Mouse (Mus musculus): ENCODE measurements around the gene Epyc. TPM values are rescaled to one million over a fixed set of nuclear protein-coding genes. Genes with fewer than 3 reads are reported as not detected.

Gene Epyc
- polyA plus RNA-seq, 1 experiment from 2014 or later = 0.31 TPM

DNA sequence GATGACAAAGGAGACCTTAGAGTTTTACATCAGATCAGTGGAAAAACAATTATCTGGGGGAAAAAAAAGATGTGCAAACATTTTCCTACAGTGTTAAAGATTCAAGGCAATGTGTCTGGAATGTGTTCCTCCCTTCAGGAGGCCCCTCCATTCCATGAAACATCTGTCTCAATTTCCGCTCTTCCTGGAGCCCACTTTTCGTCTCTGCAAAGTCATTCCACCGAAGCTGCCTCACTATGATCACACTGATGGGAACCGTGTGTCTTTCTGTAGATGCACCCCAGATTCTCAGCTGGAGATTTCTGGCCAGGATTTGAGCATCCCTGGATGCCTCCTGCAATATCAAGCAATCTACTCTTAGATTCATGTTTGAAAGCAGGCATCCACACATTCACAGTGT, 24.8 kb downstream of the Epyc start:
- Histone ChIP-seq H3K4me2 (replicated peaks) (no peak overlapping the region), H3K4me3 (no peak overlapping the region), H3K9ac (replicated peaks) (no peak overlapping the region), H3K27ac (replicated peaks) (no peak overlapping the region), H3K9me3 (no peaks in the 10 kb centered on the region), H3K36me3 (no peaks in the 10 kb centered on the region), H3K27me3 (no peaks in the 10 kb centered on the region), H3K4me1 (no peaks in the 10 kb centered on the region)
- no peak for ATAC-seq (replicated peaks)
- 47% methylated on average over 4 of the region's 4 CpGs for WGBS

DNA sequence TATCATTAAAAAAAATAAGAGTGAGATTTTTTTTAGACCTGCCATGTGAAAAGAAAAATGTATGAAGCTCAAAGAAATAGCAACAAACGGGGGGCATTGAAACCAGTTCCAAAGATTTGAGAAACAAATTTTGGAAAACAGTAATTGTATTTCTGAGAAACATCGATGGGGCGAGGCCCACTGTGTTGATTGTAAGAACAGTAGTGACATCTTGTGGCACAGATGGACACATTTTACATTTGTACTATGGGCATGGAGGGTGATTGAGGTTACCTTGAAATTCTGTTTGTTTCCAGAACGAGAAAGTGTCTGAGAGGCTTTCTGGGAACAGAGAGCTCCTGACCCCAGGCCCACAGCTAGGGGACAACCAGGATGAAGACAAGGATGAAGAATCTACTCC, 26.3 kb downstream of the Epyc start:
- Histone ChIP-seq H3K9me3 (no peaks in the 10 kb centered on the region), H3K27ac (replicated peaks) (no peak overlapping the region), H3K9ac (replicated peaks) (no peak overlapping the region), H3K27me3 (no peaks in the 10 kb centered on the region), H3K4me2 (replicated peaks) (no peak overlapping the region), H3K36me3 (no peaks in the 10 kb centered on the region), H3K4me3 (no peak overlapping the region), H3K4me1 (no peaks in the 10 kb centered on the region)
- ATAC-seq (replicated peaks) = no peak
- 68% methylated on average over 4 of the region's 4 CpGs for WGBS

DNA sequence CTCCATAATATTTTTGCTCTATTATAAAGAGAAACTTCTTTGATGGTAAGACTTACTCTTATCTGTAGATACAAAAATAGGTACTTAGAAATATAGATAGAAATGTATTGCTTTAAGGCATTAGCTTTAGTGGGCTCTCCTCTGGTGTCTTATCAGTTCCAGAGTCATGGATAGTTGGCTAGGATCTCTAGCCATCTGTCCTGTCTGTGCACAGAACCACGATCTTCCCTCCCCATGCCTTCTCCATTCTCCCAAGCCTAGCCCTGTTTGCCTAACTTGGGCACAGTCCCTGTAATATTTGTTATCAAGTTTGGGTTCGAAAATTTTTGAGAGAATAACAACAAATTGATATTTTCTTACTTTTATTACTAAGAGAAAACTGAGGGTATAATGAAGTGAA, 29.4 kb downstream of the Epyc start:
- 78% methylated on average over 2 of the region's 2 CpGs for WGBS
- Histone ChIP-seq H3K4me1 (no peaks in the 10 kb centered on the region), H3K36me3 (no peaks in the 10 kb centered on the region), H3K9ac (replicated peaks) (no peak overlapping the region), H3K27me3 (no peaks in the 10 kb centered on the region), H3K9me3 (no peaks in the 10 kb centered on the region), H3K4me3 (no peak overlapping the region), H3K27ac (replicated peaks) (no peak overlapping the region), H3K4me2 (replicated peaks) (no peak overlapping the region)
- no peak for ATAC-seq (replicated peaks)

DNA sequence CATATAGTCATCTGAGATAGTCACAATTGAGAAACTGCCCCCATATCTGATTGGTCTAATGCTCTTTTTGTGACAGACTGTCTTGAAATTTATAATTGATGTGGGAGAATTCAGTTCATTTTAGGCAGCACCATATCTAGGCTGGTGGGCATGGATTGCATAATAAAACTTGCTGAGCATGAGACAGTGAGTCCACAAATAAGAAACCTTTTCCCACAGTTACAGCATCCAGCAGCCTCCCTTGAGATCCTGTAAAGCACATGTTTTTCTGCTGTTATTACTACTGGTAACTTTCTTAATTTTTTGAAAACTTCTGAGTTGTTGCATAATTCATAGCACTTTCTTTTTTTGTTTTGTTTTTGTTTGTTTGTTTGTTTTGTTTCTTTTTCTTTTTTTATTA, 39.1 kb downstream of the Epyc start:
- H3K4me1 ChIP-seq = no peaks in the 10 kb centered on the region
- no peaks in the 10 kb centered on the region for H3K27me3 ChIP-seq
- no peak overlapping the region for H3K4me2 ChIP-seq (replicated peaks)
- H3K27ac ChIP-seq (replicated peaks) = no peak overlapping the region
- no peak for ATAC-seq (replicated peaks)
- no peak overlapping the region for H3K9ac ChIP-seq (replicated peaks)
- no peak overlapping the region for H3K4me3 ChIP-seq
- H3K9me3 ChIP-seq = no peaks in the 10 kb centered on the region
- H3K36me3 ChIP-seq = no peaks in the 10 kb centered on the region

DNA sequence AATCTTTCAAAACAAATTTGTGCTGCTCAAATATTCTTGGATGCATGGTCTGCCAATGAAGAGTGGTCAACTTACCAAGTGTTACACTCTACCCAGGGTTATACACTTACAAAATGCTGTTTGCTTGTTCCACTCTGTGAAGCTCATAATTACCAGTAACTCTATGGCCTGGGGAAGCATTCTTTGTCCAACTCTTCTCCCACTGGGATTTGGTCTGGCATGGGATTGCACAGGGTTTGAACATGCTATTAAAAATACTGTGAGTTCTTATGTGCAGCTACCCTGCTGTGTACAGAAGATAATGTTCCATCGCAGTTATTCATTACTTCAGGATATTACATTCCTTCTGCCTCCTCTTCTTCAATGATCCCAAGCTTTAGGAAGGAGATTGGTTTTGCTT, 43.3 kb downstream of the Epyc start:
- no peak for ATAC-seq (replicated peaks)
- no peak overlapping the region for H3K27ac ChIP-seq (replicated peaks)
- no peak overlapping the region for H3K4me3 ChIP-seq
- WGBS = 91% methylated on average over 1 of the region's 1 CpGs
- H3K4me2 ChIP-seq (replicated peaks) = no peak overlapping the region
- no peaks in the 10 kb centered on the region for H3K9me3 ChIP-seq
- H3K27me3 ChIP-seq = no peaks in the 10 kb centered on the region
- H3K4me1 ChIP-seq = no peaks in the 10 kb centered on the region
- no peak overlapping the region for H3K9ac ChIP-seq (replicated peaks)
- H3K36me3 ChIP-seq = no peaks in the 10 kb centered on the region

DNA sequence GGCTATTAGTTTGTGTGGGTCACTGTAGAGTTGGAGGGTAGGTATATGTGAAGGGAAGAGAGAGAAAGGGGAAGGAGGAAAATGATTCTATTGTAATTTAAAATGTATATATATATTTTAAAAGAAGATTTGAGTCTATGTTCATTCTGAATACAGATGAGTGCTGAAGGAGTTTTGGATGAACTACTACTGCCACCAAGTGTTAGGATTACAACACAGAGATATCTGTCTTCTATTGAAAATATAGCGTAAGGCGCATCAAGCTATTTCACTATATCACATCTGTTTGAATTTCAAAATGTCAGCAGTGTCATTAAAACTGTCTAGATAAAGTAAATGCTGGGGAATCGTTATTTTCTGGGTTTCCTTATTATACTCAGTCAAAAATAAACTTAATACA, 45.6 kb downstream of the Epyc start:
- Histone ChIP-seq H3K27ac (replicated peaks) (no peak overlapping the region), H3K9me3 (no peaks in the 10 kb centered on the region), H3K9ac (replicated peaks) (no peak overlapping the region), H3K36me3 (no peaks in the 10 kb centered on the region), H3K4me1 (no peaks in the 10 kb centered on the region), H3K4me3 (no peak overlapping the region), H3K4me2 (replicated peaks) (no peak overlapping the region), H3K27me3 (no peaks in the 10 kb centered on the region)
- no peak; the same call in 1 of the 2 replicates for ATAC-seq (replicated peaks)
- 78% methylated on average over 3 of the region's 3 CpGs for WGBS

DNA sequence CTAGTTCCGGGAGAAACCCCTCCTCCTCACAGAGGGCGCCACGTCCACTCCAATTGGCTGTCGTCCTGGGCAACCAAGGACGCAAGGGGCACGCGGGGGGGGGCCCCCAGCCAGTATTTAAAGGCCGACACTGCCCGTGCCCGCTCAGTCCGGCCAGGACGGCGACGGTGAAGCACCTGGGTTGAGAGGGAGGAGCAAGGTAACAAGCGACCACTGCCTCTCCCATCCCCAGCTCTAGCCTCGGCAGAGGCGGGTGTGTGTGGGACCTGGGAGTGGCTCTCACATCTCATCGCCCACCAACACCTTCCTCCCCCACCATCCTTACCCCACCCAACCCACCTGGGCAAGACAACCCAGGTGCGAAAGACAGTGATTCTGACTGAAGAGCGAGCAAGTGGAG, 49.0 kb downstream of the Epyc start, which contains the start of gene Ccer1:
TSS of gene Ccer1 (plus strand) at position 147 of the 400 bp plus-strand sequence.
- no peak within 1 kb of the TSS for H3K4me2 ChIP-seq (replicated peaks)
- no peak within 1 kb of the TSS for H3K27ac ChIP-seq (replicated peaks)
- H3K36me3 ChIP-seq = no peaks in the 10 kb centered on the region
- H3K9me3 ChIP-seq = no peaks in the 10 kb centered on the region
- 79% methylated on average over 20 of the region's 20 CpGs for WGBS
- no peak for ATAC-seq (replicated peaks)
- no peaks in the 10 kb centered on the region for H3K27me3 ChIP-seq
- no peak within 1 kb of the TSS for H3K9ac ChIP-seq (replicated peaks)
- no peaks in the 10 kb centered on the region for H3K4me1 ChIP-seq
- H3K4me3 ChIP-seq = no peak within 1 kb of the TSS

DNA sequence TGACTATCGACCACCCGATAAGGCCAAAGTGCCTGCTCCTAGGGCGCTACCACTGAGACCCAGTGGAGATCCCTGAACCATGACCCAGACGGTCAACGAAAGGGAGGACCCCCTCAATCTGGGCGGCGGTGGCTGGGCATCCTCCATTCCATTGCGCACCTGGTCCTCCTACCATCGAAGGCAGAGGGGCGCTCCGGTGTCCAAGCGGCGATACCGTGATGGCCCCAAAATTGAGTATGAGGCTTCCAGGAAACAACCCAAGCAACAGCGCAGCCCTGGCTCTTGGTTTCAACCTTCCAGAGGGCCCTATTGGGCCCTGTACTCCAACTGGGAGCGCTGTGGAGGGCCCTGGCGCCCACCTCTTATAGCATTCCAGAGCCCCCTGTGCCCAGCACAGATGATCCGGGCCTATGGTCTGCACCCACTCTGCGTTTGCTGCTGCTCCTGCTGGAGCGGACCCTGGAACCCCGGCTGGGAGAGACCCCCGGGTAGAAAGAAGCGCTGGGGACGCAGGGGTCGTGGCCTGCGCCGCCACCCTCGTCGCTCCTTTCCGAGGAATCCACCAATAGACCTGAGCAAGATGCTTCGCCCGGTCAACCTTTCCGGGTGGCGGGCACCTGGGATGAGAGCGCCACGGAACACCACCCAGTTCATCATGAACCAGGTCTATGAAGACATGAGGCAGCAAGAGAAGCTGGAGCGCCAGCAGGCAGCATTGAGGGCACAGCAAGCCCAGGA, 49.7 kb downstream of the Epyc start:
- 94% methylated on average over 37 of the region's 37 CpGs for WGBS

DNA sequence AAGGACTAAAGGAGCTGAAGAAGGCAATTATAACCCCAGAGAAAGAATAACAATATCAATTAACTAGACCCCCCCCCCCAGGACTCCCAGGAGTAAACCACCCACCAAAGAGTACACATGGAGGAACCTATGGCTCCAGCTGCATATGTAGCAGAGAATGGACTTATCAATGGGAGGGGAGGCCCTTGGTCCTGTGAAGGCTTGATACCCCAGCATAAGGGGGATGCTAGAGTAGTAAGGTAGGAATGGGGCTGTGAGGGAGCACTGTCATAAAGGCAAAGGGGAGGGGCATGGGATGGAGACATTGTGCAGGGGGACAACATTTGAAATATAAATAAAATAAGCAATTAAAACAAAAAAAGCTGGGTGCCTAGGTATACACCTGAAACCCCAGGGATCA, 58.5 kb downstream of the Epyc start:
- Histone ChIP-seq H3K9ac (replicated peaks) (no peak overlapping the region), H3K27ac (replicated peaks) (no peak overlapping the region), H3K9me3 (no peaks in the 10 kb centered on the region), H3K36me3 (no peaks in the 10 kb centered on the region), H3K27me3 (no peaks in the 10 kb centered on the region), H3K4me2 (replicated peaks) (no peak overlapping the region), H3K4me1 (no peaks in the 10 kb centered on the region), H3K4me3 (no peak overlapping the region)
- ATAC-seq (replicated peaks) = no peak

More for the DNA sequence above, 49.7 kb downstream of the Epyc start:
- H3K27me3 ChIP-seq = no peaks in the 10 kb centered on the region
- ATAC-seq (replicated peaks) = no peak
- no peak overlapping the region for H3K4me3 ChIP-seq
- no peak overlapping the region for H3K27ac ChIP-seq (replicated peaks)
- H3K36me3 ChIP-seq = no peaks in the 10 kb centered on the region
- H3K9ac ChIP-seq (replicated peaks) = no peak overlapping the region
- H3K9me3 ChIP-seq = no peaks in the 10 kb centered on the region
- no peak overlapping the region for H3K4me2 ChIP-seq (replicated peaks)
- no peaks in the 10 kb centered on the region for H3K4me1 ChIP-seq

DNA sequence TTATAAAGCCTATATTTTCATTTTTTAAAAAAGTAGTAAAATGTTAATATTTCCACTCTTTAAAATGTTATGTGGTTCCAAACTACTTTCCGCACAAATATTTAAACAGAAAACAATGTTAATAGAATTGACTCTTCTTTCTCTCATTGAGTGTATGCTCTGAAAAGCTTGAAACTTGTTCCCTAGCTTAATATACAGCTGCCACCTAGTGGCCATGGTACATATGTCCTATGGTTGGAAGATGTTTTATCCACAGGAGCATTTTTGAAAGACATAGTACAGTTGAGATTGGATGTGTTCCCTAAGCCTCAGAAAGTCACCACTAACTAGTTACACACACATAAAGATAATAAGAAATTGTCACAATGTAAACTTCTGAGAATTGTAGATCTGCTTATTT, 60.7 kb downstream of the Epyc start:
- Histone ChIP-seq H3K4me3 (no peak overlapping the region), H3K4me2 (replicated peaks) (no peak overlapping the region), H3K27ac (replicated peaks) (no peak overlapping the region), H3K27me3 (no peaks in the 10 kb centered on the region), H3K9ac (replicated peaks) (no peak overlapping the region), H3K4me1 (no peaks in the 10 kb centered on the region), H3K9me3 (no peaks in the 10 kb centered on the region), H3K36me3 (no peaks in the 10 kb centered on the region)
- 0 out of 2 replicates have a peak, but pooled peaks have one; percentile 53 for ATAC-seq (replicated peaks)
- WGBS = 51% methylated on average over 1 of the region's 1 CpGs

DNA sequence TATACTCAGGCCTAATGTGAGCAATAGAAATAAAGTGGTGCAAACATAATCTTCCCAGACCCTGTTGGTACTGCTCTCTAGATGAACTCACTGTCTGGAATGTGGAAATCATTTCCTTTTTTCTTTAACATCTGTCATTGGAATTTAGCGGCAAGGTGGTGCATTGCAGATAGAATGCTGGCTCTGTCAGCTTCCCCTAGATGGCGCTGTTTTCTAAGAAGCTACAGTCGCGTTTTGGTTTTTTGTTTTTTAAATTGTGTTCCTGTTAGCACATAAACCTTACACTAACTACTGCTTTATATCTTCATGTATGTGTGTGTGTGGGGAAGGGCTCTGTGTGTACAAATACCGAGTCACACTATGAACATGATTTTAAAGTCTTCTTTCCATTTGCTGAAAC, 68.8 kb downstream of the Epyc start:
- Histone ChIP-seq H3K4me3 (no peak overlapping the region), H3K27me3 (no peaks in the 10 kb centered on the region), H3K36me3 (no peaks in the 10 kb centered on the region), H3K4me1 (peaks cover 9% of the 10 kb centered on the region; the same call in 1 of the 2 replicates), H3K4me2 (replicated peaks) (no peak overlapping the region), H3K9me3 (no peaks in the 10 kb centered on the region), H3K27ac (replicated peaks) (no peak overlapping the region), H3K9ac (replicated peaks) (no peak overlapping the region)
- peak; percentile 72; the same call in 1 of the 2 replicates for ATAC-seq (replicated peaks)
- WGBS = 4% methylated on average over 5 of the region's 5 CpGs

DNA sequence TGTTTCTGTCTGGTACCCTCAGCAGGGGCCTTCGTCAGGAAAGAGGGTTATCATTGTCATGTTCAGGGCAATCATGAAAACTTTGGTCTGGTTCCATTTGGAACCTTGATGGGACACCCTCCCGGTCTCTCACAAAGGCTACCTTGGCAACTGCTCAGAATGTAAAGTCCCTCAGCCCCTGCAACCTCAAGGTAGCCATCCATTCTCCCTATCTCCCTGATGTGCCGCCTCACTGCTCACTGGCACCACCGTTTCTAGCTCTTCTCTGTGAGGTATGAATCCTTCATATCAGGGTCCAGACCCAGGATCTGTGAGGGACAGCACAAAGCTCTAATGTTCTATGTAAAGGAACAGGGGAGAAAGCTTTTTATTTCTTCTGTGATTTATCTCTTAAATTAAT, 70.7 kb downstream of the Epyc start:
- Histone ChIP-seq H3K9ac (replicated peaks) (no peak overlapping the region), H3K27me3 (no peaks in the 10 kb centered on the region), H3K36me3 (no peaks in the 10 kb centered on the region), H3K4me3 (no peak overlapping the region), H3K4me1 (peaks cover 9% of the 10 kb centered on the region; the same call in 1 of the 2 replicates), H3K27ac (replicated peaks) (no peak overlapping the region), H3K9me3 (no peaks in the 10 kb centered on the region), H3K4me2 (replicated peaks) (no peak overlapping the region)
- WGBS = 49% methylated on average over 4 of the region's 4 CpGs
- no peak for ATAC-seq (replicated peaks)

DNA sequence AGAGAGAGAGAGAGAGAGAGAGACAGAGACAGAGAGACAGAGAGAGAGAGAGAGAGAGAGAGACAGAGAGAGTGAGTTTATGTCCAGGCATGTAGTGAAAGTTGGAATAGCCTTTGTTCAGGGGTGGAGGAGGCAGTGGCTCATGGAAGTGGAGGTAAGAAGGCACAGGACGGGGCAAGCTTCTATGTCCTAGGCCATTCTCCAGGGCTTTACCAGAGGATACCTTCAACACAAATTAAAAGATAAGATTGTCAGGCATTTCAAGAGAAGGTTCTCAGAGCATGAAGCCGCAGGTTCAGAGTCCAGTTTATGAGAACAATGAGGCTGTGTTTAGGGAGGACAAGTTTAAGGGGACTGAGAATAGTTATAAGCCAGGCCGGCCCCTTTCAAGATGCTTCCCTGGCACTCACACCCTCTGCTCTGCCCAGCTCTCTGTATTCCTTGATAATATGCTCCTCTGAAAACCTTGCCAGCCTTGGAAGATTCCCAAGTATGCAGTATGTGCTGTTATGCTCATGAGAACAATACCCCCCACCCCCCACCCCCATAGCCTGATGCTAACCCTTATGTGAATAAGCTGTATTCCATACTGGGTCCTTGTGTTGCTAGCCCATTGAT, 71.5 kb downstream of the Epyc start:
- no peaks in the 10 kb centered on the region for H3K36me3 ChIP-seq
- H3K27ac ChIP-seq (replicated peaks) = no peak overlapping the region
- no peak overlapping the region for H3K9ac ChIP-seq (replicated peaks)
- peaks cover 9% of the 10 kb centered on the region; the same call in 1 of the 2 replicates for H3K4me1 ChIP-seq
- H3K4me2 ChIP-seq (replicated peaks) = no peak overlapping the region
- no peaks in the 10 kb centered on the region for H3K27me3 ChIP-seq
- 65% methylated on average over 3 of the region's 3 CpGs for WGBS
- no peak overlapping the region for H3K4me3 ChIP-seq
- ATAC-seq (replicated peaks) = peak; percentile 76
- H3K9me3 ChIP-seq = no peaks in the 10 kb centered on the region
